Mouse (Mus musculus): ENCODE results near the gene Smco3. TPM values are rescaled to one million over a fixed set of nuclear protein-coding genes. Genes with fewer than 3 reads are reported as not detected.
"Not testable (repeated sequence)": the region's sequence is repeated elsewhere in the genome, so short reads cannot be mapped to it uniquely, and the experiment has no call there.

Smco3 gene
- under 1 TPM in 1 of 2 experiments, not detected in 1; 0.23 TPM for total RNA-seq (2021)
- not detected in 2 replicates for polyA plus RNA-seq (2012; rRNA removed)
- long read RNA-seq, result 0 reads

DNA sequence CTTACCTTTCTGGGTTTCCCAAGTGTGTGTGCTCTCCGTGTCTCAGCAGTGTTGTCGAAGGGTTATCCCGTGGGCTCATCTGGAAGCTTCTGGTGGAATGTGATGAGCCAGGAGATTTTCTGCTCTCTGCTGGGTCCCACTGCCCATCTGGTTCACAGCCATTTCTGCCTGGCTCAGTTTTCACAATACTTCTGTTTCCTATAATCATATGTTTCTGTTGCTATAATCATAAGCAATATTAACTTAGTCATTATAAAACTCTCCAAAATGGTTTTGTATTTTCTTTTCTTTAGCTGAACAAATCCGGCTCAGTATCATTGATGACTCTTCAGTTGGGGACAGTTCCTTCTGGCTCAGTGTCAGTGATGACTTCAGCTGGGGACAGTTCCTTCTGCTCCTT lies at the start of gene Smco3:
TSS of gene Smco3 (minus strand) at position 101 of the 400 bp plus-strand sequence.
- no peak for DNase-seq

DNA sequence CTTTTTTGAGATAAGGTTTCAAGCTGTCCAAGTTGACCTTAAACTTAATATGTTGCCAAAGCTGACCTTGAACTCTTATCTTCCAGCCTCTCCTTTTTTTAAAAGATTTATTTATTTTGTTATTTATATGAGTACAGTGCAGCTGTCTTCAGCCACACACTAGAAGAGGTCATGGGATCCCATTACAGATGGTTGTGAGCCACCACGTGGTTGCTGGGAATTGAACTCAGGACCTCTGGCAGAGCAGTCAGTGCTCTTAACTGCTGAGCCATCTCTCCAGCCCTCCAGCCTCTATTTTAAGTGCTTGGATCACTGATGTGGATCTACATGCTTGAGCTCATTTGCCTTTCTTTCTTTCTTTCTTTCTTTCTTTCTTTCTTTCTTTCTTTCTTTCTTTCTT lies 49.5 kb upstream of the Smco3 start:
- DNase-seq, result not testable (repeated sequence)

DNA sequence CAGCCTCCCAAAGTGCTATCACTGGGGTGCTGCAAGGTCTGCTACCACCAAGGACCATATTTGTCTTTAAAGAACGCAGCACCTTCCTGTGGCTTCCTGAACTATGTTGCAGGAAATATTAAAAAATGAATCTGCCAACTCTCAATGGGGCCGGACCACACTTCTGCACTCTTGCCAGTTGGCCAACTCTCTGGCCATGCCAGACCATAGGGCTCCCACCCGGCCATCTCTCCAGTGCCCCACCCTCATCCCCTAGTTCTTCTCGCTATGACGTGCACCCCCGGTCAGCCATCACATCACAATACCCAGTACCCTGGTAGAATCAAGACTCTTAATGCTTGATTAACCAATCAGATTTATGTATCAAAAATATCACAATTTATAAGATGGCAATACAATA lies 48.7 kb upstream of the Smco3 start:
- no peak for DNase-seq

DNA sequence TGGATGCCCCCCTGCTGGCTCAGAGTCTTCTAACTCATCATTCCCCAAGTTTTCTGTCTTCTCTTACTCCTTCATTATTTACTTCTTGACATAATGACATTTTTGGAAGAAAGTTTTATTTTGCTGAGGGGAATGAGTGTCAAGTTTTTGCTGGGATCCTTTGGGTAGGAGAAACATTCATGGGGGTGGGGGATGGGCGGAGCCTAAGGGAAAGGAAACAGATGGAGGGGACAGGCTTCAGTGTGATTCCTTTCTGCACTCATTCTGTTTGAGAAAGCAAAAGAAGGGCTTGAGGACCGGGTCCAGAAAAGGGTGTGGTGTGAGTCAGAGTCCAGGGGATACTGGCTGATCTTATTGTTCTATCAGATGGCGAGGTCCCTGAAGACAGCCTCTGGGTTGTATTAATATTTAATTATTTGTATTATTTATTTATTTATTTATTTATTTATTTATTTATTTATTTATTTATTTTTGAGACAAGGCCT lies 48.2 kb upstream of the Smco3 start:
- DNase-seq, result no peak

DNA sequence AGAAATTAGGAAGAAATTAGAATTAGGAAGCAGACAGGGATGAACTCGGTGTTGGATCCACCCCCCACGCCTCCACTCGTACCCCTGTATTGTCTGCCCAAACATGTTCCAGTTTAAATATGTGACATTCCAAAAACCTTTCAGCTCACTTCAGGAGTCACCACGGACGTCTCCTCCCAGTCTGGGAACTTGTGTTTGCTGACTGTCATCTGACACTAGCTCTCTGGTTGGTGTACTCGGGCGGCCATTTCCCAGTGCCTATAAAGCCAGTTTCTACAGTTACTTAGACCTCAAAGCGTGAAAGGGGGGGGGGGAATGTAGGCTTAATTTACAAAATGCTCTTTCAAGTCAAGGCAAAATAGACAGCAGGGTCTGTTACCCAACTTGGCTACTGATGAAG lies 46.4 kb upstream of the Smco3 start:
- no peak for DNase-seq

DNA sequence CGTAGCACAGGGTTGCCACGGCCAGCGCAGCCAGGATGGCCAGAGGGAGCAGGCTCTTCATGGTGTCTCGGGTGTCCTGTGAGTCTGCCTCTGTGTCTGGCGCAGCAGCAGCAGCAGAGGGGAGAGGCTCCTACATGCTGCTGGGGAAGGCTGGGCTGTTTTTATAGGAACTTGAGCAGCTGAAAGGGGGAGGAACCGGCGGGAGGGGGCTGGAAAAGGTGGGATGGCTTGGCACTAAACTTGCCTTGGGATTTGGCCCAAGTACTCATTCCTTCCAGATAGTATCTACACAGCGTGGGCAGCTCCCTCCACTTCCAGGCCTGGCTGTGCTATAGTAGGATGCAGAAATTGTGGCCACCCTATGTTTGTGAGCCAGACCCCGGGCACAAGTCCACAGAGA lies 40.4 kb upstream of the Smco3 start, which contains the start of gene Mgp:
TSS of gene Mgp (minus strand) at position 154 of the 400 bp plus-strand sequence.
- no peak for DNase-seq

DNA sequence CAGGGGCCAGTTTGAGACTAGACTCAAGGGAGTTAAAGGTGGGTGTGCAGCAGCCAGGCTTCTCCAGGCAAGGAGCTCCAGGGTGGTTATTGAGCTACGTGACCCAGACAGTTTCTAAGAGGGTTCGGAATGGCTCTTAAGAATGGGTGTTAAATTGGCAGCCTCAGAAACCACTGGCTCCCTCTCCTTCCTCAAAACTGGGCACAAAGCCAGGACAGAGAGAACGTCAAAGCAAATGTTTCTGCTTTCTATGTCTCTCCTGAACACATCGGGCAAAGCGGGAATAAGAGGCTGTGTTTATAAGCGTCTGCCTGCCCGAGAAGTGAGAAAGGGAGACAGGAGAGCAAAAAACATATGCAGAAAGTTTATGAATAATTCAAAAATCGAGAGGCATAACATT lies 39.3 kb upstream of the Smco3 start:
- no peak for DNase-seq

DNA sequence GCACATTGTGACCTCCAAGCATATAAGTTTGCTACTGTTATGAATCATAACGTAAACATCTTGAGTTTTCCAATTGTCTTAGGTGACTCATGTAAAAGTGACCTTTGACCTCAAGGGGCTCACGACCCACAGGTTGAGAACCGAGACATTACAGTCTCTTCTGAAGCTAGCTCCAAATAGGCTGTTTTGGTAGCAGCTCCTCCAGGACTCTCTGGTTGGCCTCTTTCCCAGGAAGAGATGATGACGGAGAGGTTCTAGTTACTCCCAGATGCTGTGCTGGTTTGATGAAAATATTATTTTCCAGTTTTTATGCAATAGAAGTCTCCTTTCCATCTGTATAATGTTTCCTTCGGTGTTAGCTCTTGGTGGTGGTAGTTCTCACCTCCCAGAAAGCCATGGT lies 33.7 kb upstream of the Smco3 start:
- no peak for DNase-seq

DNA sequence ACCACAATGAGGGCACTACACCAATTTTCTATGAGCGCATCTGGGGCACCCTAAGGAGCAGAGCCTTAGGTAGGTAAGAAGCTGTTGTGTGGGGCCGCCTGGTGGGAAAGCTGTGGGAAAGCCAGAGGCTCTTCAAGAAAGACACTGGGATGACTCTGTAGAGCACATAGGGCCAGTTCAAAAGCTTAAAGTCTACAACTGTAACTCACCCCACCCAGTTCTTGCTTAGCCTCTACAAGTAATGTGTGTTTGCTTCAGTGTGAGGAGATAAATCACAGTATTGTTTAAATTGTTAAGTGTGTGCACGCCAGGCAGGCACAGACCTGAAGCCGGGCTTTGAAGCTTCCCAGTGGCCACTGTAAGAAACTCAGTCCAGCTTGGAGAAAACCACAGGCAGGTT lies 30.9 kb upstream of the Smco3 start:
- no peak for DNase-seq

DNA sequence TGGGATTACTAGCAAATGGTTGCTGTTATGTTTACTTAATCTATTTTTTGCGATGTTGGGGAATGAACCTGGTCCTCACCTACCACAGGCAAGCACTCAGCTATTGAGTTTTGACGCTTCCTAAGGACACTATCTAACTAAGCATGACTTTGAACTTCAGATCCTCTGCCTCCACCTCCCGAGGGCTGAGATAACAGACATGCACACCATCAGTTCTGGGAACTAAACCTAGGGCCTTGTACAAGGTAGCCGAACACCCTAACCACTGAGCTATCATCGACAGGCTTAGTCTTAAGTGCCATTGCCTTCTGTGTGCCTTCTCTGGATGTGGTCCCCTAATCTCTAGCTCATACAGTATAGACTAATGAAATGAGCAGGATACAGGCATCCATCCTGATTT lies 30.1 kb upstream of the Smco3 start:
- no peak for DNase-seq

DNA sequence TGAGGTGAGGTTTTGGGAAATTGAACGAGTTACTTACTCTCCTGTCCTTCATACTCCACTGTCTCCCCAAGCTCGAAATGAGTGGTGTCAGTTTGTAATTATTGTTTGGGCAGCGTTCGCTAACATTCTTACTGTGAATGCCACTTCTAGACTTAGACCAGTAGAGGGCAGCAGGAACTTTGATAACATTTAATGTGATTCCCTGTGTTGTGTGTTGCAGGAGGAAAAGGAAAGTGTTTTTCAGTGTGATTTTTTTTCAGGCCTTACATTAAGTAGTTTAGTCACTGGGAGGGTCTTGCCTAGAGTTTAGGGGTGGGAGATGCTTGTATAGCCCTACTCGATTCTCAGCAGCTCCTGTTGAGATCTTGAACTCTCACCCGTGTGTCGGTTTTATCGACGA lies 25.8 kb upstream of the Smco3 start:
- DNase-seq, result no peak

DNA sequence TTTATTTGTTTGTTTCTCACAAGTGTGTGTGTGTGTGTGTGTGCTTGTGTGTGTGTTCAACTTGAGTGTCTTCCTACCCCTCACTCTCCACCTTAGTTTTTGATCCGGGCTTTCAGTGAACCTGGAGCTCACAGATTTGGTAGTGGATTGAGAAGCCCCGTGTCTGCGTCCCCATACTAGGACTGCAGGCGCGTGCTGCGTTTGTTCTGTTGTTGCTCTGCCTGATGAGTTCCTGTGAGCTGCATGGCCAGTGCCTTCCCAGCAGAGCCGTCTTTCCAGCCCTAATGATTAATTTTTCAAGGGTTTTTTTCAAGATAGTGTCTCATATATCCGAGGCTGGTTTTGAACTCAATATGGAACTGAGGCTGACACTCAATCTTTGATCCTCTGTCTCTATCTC lies 23.2 kb upstream of the Smco3 start:
- no peak for DNase-seq

DNA sequence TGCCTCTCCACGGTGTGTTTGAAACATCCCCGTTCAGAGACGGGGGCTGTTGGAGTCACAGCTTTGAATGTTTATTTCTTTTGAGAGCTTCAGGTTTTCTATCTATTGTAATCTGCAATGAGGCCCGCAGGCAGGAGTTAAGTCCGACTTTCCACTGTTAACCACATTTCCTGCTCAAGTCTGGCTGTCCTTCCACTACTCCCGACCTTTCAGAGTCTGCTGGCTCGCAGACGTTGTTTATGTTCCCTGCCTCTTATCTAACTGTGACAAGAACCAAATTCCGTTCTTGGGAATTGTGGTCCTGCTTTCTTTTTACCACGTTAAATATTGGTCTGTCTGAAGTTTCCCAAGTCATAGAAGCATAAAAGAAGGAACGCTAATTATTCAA lies 22.6 kb upstream of the Smco3 start:
- no peak for DNase-seq

DNA sequence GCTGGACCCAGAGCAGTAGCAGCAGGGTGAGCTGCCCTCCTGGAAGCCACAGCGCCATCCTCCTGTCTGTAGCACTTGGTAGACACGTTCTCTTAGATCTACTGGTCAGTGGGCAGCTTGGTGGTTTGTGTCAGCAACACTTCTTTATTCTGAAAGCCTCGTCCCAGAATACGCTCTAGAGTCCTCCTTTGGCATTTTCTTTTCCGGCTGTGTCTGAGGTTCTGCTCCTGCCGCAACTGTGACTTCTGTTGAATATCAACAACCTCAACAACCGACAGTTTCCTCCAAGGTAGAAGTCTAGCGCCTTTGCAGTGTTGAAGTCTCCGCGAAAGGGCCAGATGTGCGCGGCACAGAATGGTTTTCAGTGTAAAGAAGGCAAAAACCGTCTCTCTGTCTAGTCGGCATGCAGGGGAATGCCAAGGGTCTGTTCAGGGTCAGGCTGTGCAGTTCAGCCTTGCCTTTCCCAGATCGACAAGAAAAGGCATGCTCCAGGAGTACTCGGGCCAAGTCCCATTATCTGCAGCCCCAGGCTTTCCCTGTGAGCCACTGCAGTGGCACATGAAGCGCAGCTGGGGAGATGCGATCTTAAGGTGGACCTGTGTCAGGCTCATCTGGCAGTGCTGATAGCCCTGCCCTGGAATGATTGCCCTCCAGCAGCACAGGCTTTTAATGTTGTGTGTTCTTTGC lies 22.1 kb upstream of the Smco3 start, which contains the start of gene Art4:
TSS of gene Art4 (minus strand) at position 548 of the 687 bp plus-strand sequence.
- DNase-seq, result peak; percentile 44

DNA sequence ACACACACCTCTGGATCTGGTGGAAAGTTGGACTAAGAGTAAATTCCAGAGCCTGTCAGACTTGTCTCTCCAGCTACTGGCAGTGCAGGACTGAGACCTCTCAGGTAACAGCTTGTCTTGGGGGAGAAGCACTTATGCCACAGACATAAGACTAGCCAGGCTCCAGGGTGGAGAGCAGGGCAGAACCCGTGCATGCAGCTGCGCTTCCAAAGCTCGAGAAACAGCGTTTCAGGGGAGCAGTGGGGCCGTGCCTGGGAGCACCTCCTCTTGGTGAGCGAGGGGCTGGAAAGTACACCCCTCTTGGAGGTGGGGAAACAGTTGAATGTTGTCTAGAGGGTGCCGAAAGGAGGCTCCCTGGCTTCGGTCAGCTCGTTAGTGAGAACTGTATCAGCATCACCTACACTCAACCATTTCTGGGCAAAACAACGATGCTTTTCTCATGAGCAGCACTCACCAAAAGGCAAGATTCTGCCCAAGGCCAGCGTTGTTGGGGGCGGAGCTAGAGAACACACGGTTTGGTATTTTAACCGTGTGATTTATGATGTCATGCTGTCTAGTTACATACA lies 20.9 kb upstream of the Smco3 start:
- DNase-seq, result peak; percentile 58

DNA sequence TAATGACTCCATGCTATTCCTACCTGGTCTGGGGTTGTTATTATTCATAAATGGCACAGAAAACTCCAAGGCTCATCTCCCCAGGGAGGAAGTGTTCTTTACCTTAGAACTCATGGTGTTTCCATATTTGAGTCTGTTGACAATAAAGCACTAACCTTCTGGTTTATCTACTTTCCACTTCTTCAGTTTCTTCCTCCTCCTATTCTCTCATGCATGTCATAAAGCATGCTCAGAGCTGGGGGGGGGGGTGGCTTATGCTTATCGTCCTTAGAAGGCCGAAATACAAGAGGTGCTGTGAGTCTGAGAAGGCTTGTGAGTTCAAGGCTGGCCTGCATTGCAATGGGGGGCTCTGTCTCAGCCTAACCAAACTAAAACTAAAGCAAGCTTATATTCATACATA lies 19.9 kb upstream of the Smco3 start:
- DNase-seq, result no peak

DNA sequence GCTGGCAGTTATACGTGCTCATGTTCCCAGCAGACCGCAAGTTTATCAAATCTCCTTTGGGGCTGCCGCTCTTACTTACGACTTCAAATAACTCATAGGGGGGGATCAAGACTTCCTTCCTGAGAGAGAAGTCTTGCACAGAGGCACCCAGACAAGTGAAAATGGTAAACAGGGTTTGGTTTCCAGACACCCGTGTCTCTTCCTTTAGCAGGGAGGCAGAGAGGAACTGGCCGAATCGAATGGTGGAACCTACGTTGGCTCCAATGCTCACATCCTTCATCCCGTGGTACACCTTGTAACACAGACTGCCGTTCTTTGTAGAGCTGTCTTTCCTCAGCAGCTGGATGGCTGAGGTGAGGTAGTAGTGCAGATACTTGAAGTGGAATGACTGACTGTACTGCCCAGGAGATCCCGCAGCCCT lies 19.1 kb upstream of the Smco3 start:
- no peak for DNase-seq

DNA sequence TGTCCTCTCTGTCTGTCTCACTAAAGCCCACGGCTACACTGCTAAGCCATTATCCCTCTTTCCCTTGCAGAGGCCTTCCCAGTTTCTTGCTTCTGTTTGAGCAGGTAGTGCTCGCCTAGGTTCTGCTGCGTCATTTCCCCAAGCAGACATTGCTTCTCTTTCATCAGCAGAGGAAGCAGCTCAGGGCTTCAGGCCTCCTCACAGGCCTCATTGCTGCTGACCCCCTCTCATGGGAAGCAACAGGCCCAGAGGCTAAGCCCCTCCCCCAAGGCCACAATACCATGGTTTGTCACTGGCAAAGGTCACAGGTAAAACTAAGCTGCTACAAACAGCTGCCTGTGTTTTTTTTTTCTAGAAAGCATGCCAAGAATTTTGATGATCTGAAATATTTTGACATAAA lies 17.5 kb upstream of the Smco3 start:
- no peak for DNase-seq

DNA sequence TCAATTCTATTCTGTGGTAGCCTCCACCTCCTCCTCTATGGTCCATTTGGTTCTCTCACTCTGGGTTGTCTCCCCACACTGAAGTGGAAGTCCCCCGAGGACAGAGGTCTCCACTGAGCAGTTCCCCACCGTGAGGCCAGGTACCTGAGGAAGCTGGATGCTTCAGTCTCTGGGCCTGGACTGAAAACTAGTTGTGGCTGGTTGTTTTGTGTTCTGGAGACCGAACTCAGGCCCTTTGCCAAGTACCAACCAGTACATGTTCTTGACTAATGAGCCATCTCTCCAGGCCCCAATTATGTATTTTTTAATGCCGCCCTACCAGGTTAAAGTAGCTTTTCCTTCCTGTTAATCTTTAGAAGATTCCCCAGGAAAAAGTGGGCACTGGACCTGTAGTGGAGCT lies 17.1 kb upstream of the Smco3 start:
- DNase-seq, result no peak

DNA sequence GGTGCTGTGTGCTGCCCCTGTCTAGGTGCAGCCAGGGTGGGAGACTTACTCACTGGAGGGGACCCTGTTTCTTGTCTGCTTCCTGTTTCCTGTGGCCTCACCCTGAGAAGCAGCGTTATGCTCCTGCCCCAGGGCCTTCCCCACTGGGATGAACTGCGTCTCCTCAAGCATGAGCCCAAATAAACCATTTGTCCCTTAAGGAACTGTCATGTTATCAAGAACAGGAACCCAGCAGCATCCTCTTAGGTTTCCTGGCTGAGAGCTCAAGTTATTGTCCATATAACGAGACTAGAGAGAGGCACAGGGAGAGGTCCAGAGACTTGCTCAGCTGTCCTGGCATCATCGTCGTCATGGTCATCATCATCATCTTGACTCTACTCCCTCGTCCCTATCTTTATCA lies 15.0 kb upstream of the Smco3 start:
- DNase-seq, result no peak

DNA sequence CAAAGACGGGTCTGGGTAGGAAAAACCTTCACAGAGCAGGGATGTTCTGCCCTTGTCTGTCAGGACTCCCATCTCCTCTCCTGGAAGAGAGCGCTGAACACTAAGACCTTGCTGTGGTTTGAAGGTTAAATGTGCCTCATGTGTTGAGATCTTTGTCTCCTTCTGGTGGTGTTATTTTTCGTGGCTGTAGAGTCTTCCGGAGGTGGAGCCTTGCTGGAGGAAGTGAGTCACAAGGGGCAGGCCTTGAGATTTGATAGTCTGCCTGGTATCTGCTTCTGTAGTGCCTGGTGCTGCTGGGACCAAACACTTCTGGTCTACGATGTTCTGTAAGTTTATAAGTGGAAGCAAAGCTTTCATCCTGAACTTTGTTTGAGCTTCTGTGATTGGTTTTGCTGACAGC lies 13.7 kb upstream of the Smco3 start:
- no peak for DNase-seq

DNA sequence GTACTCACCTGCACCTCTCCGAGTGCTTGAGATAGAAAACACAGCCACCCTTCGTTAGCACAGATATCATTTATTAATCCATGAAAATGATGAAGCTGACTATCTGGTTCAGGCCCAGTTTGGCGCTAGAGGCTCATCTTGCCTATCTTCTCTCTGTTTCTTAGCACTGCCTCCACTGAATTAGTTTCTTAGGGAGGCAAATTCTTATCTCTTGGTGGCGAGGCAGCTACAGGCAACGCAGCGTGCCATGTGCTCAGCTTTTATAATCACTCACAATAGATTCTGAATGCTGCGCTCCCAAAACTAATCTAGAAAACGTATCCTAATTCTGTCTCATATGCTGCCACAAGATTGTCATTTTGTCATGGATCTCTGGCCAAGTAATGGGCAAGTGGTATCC lies 13.1 kb upstream of the Smco3 start:
- DNase-seq, result no peak

DNA sequence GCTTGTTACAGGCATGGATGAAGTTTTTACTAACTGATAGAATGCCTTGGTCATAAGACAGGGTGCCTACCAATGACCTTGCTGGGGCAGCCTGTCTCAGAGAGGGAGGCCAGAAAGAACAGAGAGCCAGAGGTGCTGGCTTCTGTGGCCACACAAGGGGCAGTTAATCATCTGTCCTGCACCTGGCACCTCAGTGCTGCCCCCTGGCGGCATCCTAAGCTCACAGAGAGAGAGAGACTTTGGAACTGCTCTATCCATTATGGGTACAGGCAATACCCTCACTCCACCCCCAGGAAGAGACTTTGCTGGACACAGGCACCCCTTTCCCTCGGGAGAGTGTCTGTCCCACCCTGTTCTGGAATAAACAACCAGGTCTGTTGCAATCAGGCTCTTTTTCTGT lies 12.5 kb upstream of the Smco3 start:
- peak; percentile 45 for DNase-seq

DNA sequence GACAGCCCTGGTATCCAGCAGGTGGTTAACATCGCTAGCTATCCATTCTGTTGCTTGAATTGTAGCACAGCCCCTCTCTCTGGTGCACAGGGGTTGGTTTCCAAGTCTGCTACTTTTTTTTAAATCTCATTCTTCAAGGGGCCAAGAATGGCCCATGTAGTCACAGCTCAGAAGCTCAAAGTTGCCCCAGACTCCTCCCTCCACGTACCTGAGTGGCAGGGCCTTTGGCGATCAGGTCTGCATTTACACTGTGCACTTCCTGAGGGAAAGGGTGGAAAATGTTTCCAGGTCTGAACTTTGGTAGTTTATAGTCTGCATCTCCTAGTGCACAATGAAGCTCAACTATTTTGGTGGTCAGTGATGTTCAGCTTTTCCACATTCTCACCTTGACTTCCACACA lies 12.0 kb upstream of the Smco3 start:
- DNase-seq, result no peak

Data from adrenal gland, adult 2 months (tissue).